Mouse (Mus musculus): ENCODE data around the gene Ltn1. TPM values are rescaled to one million over a fixed set of nuclear protein-coding genes. Genes with fewer than 3 reads are reported as not detected.

Ltn1 gene
- polyA plus RNA-seq, 1 experiment from 2014 or later = 26.5 TPM

- H3K9me3 ChIP-seq (replicated peaks; ENCODE audit: control insufficient read depth, low read length) = no peaks in the 10 kb centered on the region
- no peak overlapping the region for H3K9ac ChIP-seq (ENCODE audit: low read length)
- H3K27me3 ChIP-seq (replicated peaks; ENCODE audit: control insufficient read depth, insufficient read depth, low read length) = no peaks in the 10 kb centered on the region
- H3K4me1 ChIP-seq (ENCODE audit: control insufficient read depth, insufficient read depth, low read length) = no peaks in the 10 kb centered on the region
- ATAC-seq = no peak
- no peak overlapping the region for H3K27ac ChIP-seq (ENCODE audit: low read depth, low read length)
- WGBS = 88% methylated on average over 10 of the region's 10 CpGs
- H3K4me3 ChIP-seq (ENCODE audit: low read depth, low read length) = no peak overlapping the region
- no peak overlapping the region for H3K4me2 ChIP-seq (ENCODE audit: low read length)
- peaks cover 30% of the 10 kb centered on the region for H3K36me3 ChIP-seq (ENCODE audit: control insufficient read depth, insufficient read depth, low read length)
- no peak for DNase-seq (ENCODE audit: low spot score)
These were observed 66.4 kb downstream of the Ltn1 start for GRCm38 (mm10) chr16:87366035-87366434.

GRCm38 (mm10) chr16:87364231-87364630, 68.2 kb downstream of the Ltn1 start:
- DNase-seq (ENCODE audit: low spot score) (no peak), ATAC-seq (no peak)
- WGBS = 91% methylated on average over 4 of the region's 4 CpGs
- no peaks in the 10 kb centered on the region for H3K4me1 ChIP-seq (ENCODE audit: control insufficient read depth, insufficient read depth, low read length)
- no peak overlapping the region for H3K4me2 ChIP-seq (ENCODE audit: low read length)
- no peaks in the 10 kb centered on the region for H3K9me3 ChIP-seq (replicated peaks; ENCODE audit: control insufficient read depth, low read length)
- no peak overlapping the region for H3K4me3 ChIP-seq (ENCODE audit: low read depth, low read length)
- H3K9ac ChIP-seq (ENCODE audit: low read length) = no peak overlapping the region
- no peaks in the 10 kb centered on the region for H3K27me3 ChIP-seq (replicated peaks; ENCODE audit: control insufficient read depth, insufficient read depth, low read length)
- H3K27ac ChIP-seq (ENCODE audit: low read depth, low read length) = no peak overlapping the region
- H3K36me3 ChIP-seq (ENCODE audit: control insufficient read depth, insufficient read depth, low read length) = peaks cover 36% of the 10 kb centered on the region

DNA sequence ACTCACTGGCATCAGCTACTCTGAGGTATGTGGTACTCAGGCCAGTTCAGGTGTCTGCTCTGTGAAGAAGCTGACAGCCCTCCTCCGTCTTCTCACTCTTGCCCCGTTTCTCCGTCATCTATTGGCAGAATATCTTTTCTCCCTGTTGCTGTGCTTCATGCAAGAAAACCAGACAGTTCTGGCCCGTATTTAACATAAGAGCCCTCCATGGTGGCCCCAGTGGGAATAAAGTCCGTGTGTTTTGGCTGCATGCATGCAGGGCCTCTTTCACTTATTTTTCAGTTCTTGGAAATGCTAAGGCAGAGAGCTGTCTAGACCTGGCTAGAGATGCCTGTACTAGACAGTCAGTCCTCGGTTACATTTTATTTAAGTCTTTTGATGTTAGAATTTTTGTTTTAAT, 72.3 kb downstream of the Ltn1 start:
- Histone ChIP-seq H3K4me1 (ENCODE audit: control insufficient read depth, insufficient read depth, low read length) (no peaks in the 10 kb centered on the region), H3K4me2 (ENCODE audit: low read length) (no peak overlapping the region), H3K36me3 (ENCODE audit: control insufficient read depth, insufficient read depth, low read length) (peaks cover 40% of the 10 kb centered on the region), H3K27ac (ENCODE audit: low read depth, low read length) (no peak overlapping the region), H3K9ac (ENCODE audit: low read length) (no peak overlapping the region), H3K9me3 (replicated peaks; ENCODE audit: control insufficient read depth, low read length) (no peaks in the 10 kb centered on the region), H3K4me3 (ENCODE audit: low read depth, low read length) (no peak overlapping the region), H3K27me3 (replicated peaks; ENCODE audit: control insufficient read depth, insufficient read depth, low read length) (no peaks in the 10 kb centered on the region)
- WGBS = 91% methylated on average over 6 of the region's 6 CpGs
- DNase-seq (ENCODE audit: low spot score) (no peak), ATAC-seq (no peak)

DNA sequence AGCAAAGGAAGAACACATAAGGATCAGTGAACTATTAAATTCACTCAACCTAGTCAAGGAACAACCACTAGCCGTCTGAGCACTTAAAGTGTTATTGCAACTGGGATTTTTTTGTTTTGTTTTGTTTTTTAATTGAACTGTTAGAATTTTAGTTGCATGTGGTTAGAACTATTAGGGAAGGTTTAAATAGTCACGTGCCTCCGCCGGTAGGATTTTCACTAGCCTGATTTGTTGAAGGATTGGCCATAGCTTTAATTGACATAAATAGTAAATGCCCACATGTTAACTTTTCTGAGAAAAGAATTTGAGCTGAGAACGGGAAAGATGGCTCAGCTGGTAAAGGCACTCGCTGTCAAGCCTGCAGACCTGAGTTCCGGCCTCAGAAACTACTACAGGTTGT, 77.7 kb downstream of the Ltn1 start:
- no peaks in the 10 kb centered on the region for H3K27me3 ChIP-seq (replicated peaks; ENCODE audit: control insufficient read depth, insufficient read depth, low read length)
- 81% methylated on average over 7 of the region's 7 CpGs for WGBS
- H3K27ac ChIP-seq (ENCODE audit: low read depth, low read length) = no peak overlapping the region
- ATAC-seq (no peak; the same call in 1 of the 2 replicates), DNase-seq (ENCODE audit: low spot score) (no peak)
- H3K4me2 ChIP-seq (ENCODE audit: low read length) = peak overlapping the region; percentile 63
- peak overlapping the region; percentile 71 for H3K4me3 ChIP-seq (ENCODE audit: low read depth, low read length)
- peak overlapping the region; percentile 71 for H3K9ac ChIP-seq (ENCODE audit: low read length)
- no peaks in the 10 kb centered on the region for H3K4me1 ChIP-seq (ENCODE audit: control insufficient read depth, insufficient read depth, low read length)
- H3K36me3 ChIP-seq (ENCODE audit: control insufficient read depth, insufficient read depth, low read length) = peaks cover 14% of the 10 kb centered on the region; the same call in 1 of the 2 replicates
- H3K9me3 ChIP-seq (replicated peaks; ENCODE audit: control insufficient read depth, low read length) = no peaks in the 10 kb centered on the region; the same call in 1 of the 2 replicates

DNA sequence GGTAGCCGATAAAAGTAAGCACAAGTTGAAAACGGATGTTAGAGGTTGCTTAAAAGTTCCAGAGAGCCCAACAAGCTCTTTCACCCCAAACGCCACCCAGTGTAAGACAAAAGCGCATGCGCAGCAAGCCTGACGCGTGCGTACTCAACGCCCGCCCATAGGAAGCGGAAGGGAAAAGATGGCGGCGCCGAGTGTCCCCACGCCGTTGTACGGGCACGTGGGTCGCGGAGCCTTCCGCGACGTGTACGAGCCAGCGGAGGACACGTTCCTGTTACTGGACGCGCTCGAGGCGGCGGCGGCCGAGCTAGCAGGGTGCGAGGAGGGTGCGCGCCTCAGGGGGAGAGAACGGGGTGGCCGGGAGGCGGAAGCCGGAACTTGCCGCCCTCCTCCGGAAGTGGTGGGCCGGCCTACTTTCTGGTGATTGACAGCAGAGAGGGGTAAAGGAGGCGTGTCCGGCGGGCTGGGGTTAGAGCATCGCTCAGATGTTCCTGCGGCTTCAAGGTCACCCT, 78.3 kb downstream of the Ltn1 start, which contains the start of gene N6amt1:
TSS of gene N6amt1 (plus strand) at position 111 of the 509 bp plus-strand sequence.
- Histone ChIP-seq H3K4me1 (ENCODE audit: control insufficient read depth, insufficient read depth, low read length) (no peaks in the 10 kb centered on the region), H3K36me3 (ENCODE audit: control insufficient read depth, insufficient read depth, low read length) (peaks cover 12% of the 10 kb centered on the region; the same call in 1 of the 2 replicates), H3K27ac (ENCODE audit: low read depth, low read length) (peak within 1 kb of the TSS; percentile 89), H3K4me2 (ENCODE audit: low read length) (peak within 1 kb of the TSS; percentile 63), H3K4me3 (ENCODE audit: low read depth, low read length) (peak within 1 kb of the TSS; percentile 71), H3K9me3 (replicated peaks; ENCODE audit: control insufficient read depth, low read length) (no peaks in the 10 kb centered on the region; the same call in 1 of the 2 replicates), H3K9ac (ENCODE audit: low read length) (peak within 1 kb of the TSS; percentile 71), H3K27me3 (replicated peaks; ENCODE audit: control insufficient read depth, insufficient read depth, low read length) (no peaks in the 10 kb centered on the region)
- peak; percentile 100 for ATAC-seq
- peak; percentile 98 for DNase-seq (ENCODE audit: low spot score)
- under 1% methylated on average over 48 of the region's 48 CpGs for WGBS

DNA sequence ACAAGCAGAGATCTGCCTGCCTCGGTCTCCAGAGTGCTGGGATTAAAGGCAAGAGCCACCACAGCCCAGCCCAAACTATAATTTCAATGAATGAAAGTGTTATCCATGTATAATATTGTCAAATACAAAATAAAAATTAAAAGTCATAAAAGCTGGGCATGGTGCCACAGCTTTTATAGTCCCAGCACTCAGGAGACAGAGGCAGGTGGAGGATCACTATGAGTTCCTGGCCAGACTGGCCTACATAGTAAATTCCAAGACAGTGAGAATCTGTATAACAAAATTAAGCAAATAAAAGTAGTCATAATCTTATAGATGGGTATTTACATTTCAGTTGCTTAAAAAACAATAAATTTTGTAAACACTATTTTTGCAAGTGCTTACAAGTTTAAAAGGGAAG, 78.8 kb downstream of the Ltn1 start:
- ATAC-seq (peak; percentile 17), DNase-seq (ENCODE audit: low spot score) (no peak)
- H3K9me3 ChIP-seq (replicated peaks; ENCODE audit: control insufficient read depth, low read length) = no peaks in the 10 kb centered on the region; the same call in 1 of the 2 replicates
- no peaks in the 10 kb centered on the region for H3K27me3 ChIP-seq (replicated peaks; ENCODE audit: control insufficient read depth, insufficient read depth, low read length)
- 95% methylated on average over 1 of the region's 1 CpGs for WGBS
- H3K9ac ChIP-seq (ENCODE audit: low read length) = no peak overlapping the region; the same call in 1 of the 2 replicates
- peaks cover 8% of the 10 kb centered on the region; the same call in 1 of the 2 replicates for H3K36me3 ChIP-seq (ENCODE audit: control insufficient read depth, insufficient read depth, low read length)
- H3K4me3 ChIP-seq (ENCODE audit: low read depth, low read length) = peak overlapping the region; percentile 71
- H3K4me2 ChIP-seq (ENCODE audit: low read length) = peak overlapping the region; percentile 63
- H3K27ac ChIP-seq (ENCODE audit: low read depth, low read length) = no peak overlapping the region
- H3K4me1 ChIP-seq (ENCODE audit: control insufficient read depth, insufficient read depth, low read length) = no peaks in the 10 kb centered on the region

DNA sequence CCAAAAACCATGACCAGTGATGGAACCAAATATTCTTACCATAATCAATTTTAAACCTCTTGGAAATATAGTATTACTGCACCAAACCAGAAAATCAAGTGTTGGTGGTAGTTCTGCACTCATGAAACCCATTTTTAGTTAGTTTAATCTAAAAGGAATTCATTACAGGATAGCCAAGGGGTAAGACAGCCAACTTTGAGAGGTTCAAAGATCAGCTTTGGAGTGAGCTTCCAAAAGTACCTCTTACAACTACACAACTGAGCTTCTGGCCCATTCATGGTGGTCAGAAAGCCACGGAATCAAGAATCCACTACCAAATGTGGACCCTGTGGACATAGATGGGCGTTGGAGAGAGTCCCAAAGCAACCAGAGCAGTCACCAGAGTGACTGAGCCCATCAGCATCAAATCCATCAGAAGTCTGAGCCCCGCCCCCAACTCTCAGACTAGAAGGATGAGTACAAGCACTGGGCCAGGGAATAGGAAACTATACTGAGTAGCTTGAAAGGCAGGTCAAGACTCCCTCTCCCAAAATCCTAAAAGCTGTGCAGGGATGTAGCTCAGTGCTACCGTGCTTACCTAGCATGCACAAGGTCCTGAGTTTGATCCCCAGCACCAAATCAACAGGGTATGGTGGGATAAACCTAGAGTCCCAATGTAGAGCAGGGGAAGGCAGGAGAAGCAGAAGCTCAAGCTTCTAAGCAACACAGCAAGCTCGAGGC, 80.9 kb downstream of the Ltn1 start:
- H3K4me2 ChIP-seq (ENCODE audit: low read length) = no peak overlapping the region
- WGBS = 69% methylated on average over 5 of the region's 5 CpGs
- DNase-seq (ENCODE audit: low spot score) = no peak
- H3K9ac ChIP-seq (ENCODE audit: low read length) = no peak overlapping the region
- no peaks in the 10 kb centered on the region for H3K27me3 ChIP-seq (replicated peaks; ENCODE audit: control insufficient read depth, insufficient read depth, low read length)
- no peak for ATAC-seq
- no peaks in the 10 kb centered on the region for H3K4me1 ChIP-seq (ENCODE audit: control insufficient read depth, insufficient read depth, low read length)
- H3K4me3 ChIP-seq (ENCODE audit: low read depth, low read length) = no peak overlapping the region
- no peaks in the 10 kb centered on the region; the same call in 1 of the 2 replicates for H3K9me3 ChIP-seq (replicated peaks; ENCODE audit: control insufficient read depth, low read length)
- no peak overlapping the region for H3K27ac ChIP-seq (ENCODE audit: low read depth, low read length)
- H3K36me3 ChIP-seq (ENCODE audit: control insufficient read depth, insufficient read depth, low read length) = 0 out of 2 replicates have a peak, but pooled peaks cover 1% of the 10 kb centered on the region

GRCm38 (mm10) chr16:87348133-87348532, 84.3 kb downstream of the Ltn1 start:
- no peak overlapping the region for H3K4me3 ChIP-seq (ENCODE audit: low read depth, low read length)
- DNase-seq (ENCODE audit: low spot score) (no peak), ATAC-seq (no peak)
- 100% methylated on average over 2 of the region's 2 CpGs for WGBS
- no peaks in the 10 kb centered on the region for H3K27me3 ChIP-seq (replicated peaks; ENCODE audit: control insufficient read depth, insufficient read depth, low read length)
- H3K9ac ChIP-seq (ENCODE audit: low read length) = no peak overlapping the region
- H3K4me1 ChIP-seq (ENCODE audit: control insufficient read depth, insufficient read depth, low read length) = no peaks in the 10 kb centered on the region
- no peak overlapping the region for H3K27ac ChIP-seq (ENCODE audit: low read depth, low read length)
- H3K36me3 ChIP-seq (ENCODE audit: control insufficient read depth, insufficient read depth, low read length) = no peaks in the 10 kb centered on the region
- H3K9me3 ChIP-seq (replicated peaks; ENCODE audit: control insufficient read depth, low read length) = no peaks in the 10 kb centered on the region; the same call in 1 of the 2 replicates
- H3K4me2 ChIP-seq (ENCODE audit: low read length) = no peak overlapping the region

DNA sequence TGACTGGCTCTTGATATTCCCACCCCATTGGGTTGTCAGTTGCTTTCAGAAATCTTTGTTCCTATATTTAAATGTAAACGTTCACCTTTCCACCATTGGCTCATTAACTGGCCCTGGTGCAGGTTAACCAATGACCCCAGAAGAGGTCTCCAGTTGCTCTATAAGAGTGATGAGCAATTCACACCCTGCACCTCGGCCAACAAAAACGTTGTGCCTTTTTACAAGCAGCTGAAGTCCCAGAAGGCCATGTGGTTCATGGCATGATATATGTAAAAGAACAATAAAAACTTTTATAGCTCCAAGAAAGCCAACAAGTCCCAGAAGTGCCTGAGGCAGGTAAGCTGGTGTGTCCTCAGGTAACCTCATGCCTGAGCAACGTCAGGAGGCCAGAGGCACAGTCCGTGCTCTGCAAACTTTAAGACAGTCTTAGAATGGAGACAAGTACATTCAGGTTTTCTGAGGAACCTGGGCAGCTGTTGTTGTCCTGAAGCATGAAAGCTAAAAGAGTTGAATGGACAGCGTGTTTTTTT, 91.3 kb downstream of the Ltn1 start:
- no peak for ATAC-seq
- 83% methylated on average over 6 of the region's 6 CpGs for WGBS
- no peak overlapping the region for H3K27ac ChIP-seq (ENCODE audit: low read depth, low read length)

More for the DNA sequence above, 91.3 kb downstream of the Ltn1 start:
- Histone ChIP-seq H3K4me1 (ENCODE audit: control insufficient read depth, insufficient read depth, low read length) (no peaks in the 10 kb centered on the region), H3K9ac (ENCODE audit: low read length) (no peak overlapping the region), H3K9me3 (replicated peaks; ENCODE audit: control insufficient read depth, low read length) (no peaks in the 10 kb centered on the region), H3K4me3 (ENCODE audit: low read depth, low read length) (no peak overlapping the region), H3K4me2 (ENCODE audit: low read length) (no peak overlapping the region), H3K36me3 (ENCODE audit: control insufficient read depth, insufficient read depth, low read length) (no peaks in the 10 kb centered on the region), H3K27me3 (replicated peaks; ENCODE audit: control insufficient read depth, insufficient read depth, low read length) (no peaks in the 10 kb centered on the region)
- no peak for DNase-seq (ENCODE audit: low spot score)

Measured in forebrain, embryonic 14.5 days (tissue).